Mouse (Mus musculus) myocyte (in vitro differentiated cells): ENCODE data around the gene Rars. TPM values are rescaled to one million over a fixed set of nuclear protein-coding genes. Genes with fewer than 3 reads are reported as not detected.

Experiments
- H3K27me3 ChIP-seq: one replicate; pipeline ENCODE4 v1.6.1; 2011; ENCODE audit not compliant: control insufficient read depth, insufficient read depth, insufficient read length
- H3K36me3 ChIP-seq: one replicate; pipeline ENCODE4 v1.6.1; 2011; ENCODE audit not compliant: control insufficient read depth, insufficient read depth
- H3K4me2 ChIP-seq: one replicate; pipeline ENCODE4 v1.6.1; 2011; ENCODE audit warnings: low read depth, control low read depth
- H3K4me3 ChIP-seq: one replicate; pipeline ENCODE4 v1.5.1; 2011; ENCODE audit warnings: mild to moderate bottlenecking, control low read depth, moderate library complexity
- H3K79me2 ChIP-seq: one replicate; pipeline ENCODE4 v1.6.1; 2011; ENCODE audit not compliant: control insufficient read depth, insufficient read depth
- H3ac ChIP-seq: one replicate; pipeline ENCODE4 v1.6.1; 2011; ENCODE audit not compliant: control insufficient read depth, insufficient read length
- CEBPB ChIP-seq: IDR thresholded peaks from 2 replicates; pipeline ENCODE4 v1.6.1; 2011; ENCODE audit warnings: mild to moderate bottlenecking, moderate library complexity; ENCODE audit not compliant: poor library complexity, insufficient read depth, severe bottlenecking
- E2F4 ChIP-seq: IDR thresholded peaks from one replicate; pipeline ENCODE4 v1.6.1; 2011; ENCODE audit warnings: mild to moderate bottlenecking, control low read depth, moderate library complexity; ENCODE audit not compliant: insufficient read depth
- MAX ChIP-seq: IDR thresholded peaks from one replicate; pipeline ENCODE4 v1.6.1; 2011; ENCODE audit warnings: low read depth, mild to moderate bottlenecking, control low read depth
- MYOD1 ChIP-seq, 3 experiments: IDR thresholded peaks; one replicate each; pipeline ENCODE4 v1.6.1; 2011; ENCODE audit warnings: control low read depth in 2 of 3, low read depth in 2 of 3, mild to moderate bottlenecking in 2 of 3, moderate library complexity in 1 of 3; ENCODE audit not compliant: insufficient read length in 2 of 3, control insufficient read depth in 1 of 3
- MYOG ChIP-seq, 3 experiments: IDR thresholded peaks; one replicate each; pipeline ENCODE4 v1.6.1; 2011; ENCODE audit warnings: control low read depth in 2 of 3, low read depth in 2 of 3, mild to moderate bottlenecking in 2 of 3; ENCODE audit not compliant: insufficient read length in 2 of 3, control insufficient read depth in 1 of 3, insufficient read depth in 1 of 3
- POLR2A ChIP-seq: IDR thresholded peaks from one replicate; pipeline ENCODE4 v1.6.1; 2011; ENCODE audit warnings: low read depth, mild to moderate bottlenecking, control low read depth, moderate library complexity; ENCODE audit not compliant: insufficient read length
- POLR2AphosphoS2 ChIP-seq: IDR thresholded peaks from one replicate; pipeline ENCODE4 v1.6.1; 2011; ENCODE audit warnings: low read depth, control low read depth; ENCODE audit not compliant: insufficient read length
- REST ChIP-seq: IDR thresholded peaks from one replicate; pipeline ENCODE4 v1.6.1; 2011; ENCODE audit warnings: mild to moderate bottlenecking, control low read depth, moderate library complexity; ENCODE audit not compliant: insufficient read depth, insufficient read length
- SRF ChIP-seq: IDR thresholded peaks from one replicate; pipeline ENCODE4 v1.6.1; 2011; ENCODE audit warnings: low read depth; ENCODE audit not compliant: control insufficient read depth, insufficient read length
- TCF12 ChIP-seq: IDR thresholded peaks from one replicate; pipeline ENCODE4 v1.6.1; 2011; ENCODE audit warnings: mild to moderate bottlenecking, control low read depth; ENCODE audit not compliant: poor library complexity, insufficient read depth, severe bottlenecking
- TCF3 ChIP-seq: IDR thresholded peaks from one replicate; pipeline ENCODE4 v1.6.1; 2011; ENCODE audit warnings: low read depth, control low read depth; ENCODE audit not compliant: insufficient read length
- USF1 ChIP-seq: IDR thresholded peaks from one replicate; pipeline ENCODE4 v1.6.1; 2011; ENCODE audit warnings: low read depth, mild to moderate bottlenecking, control low read depth, moderate library complexity
- polyA plus RNA-seq: library from polyadenylated mRNA; unstranded; fragments of >200 nt; fragmentation: generic; extraction: Trizol; gene quantifications from one replicate; pipeline ENCODE4 v1.2.1, GENCODE M21; 2012; ENCODE audit warnings: missing spikeins

Rars gene
- polyA plus RNA-seq, 1 experiment = 112 TPM

DNA sequence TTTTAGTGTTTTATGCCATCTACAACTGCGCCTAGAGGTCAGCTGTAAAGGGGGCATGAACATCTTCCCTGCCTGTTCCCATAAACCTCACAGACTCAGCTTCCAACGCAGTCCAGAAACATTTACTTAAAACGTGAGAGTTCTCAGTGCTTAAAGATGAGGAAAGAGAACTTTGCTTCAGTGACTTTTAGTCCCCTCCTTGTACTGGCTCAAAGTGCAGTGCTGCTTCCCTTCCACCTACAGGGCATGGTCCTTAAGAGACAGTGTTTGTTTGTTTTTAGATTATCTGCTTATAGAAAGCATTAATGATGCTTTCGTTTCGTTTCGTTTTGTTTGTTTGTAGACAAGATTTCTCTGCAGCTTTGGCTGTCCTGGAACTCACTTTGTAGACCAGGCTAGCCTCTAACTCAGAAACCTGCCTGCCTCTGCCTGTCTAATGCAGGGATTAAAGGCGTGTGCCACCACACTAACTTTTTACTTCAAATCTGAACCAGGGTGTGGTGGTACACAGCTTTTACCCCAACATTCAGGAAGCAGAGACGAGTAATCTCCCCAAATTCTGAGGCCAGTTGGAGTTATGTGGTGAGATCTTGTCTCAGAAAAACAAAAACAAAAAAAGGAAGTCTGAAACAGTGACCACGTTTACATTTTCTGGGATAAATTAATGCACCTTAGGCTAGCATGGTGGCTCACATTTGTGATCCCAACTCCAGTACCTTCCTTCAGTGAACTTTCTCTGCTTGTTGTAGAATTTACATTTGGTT is 63.4 kb downstream of the Rars start:
- Histone ChIP-seq H3K79me2 (peaks cover 62% of the 10 kb centered on the region), H3K4me3 (peak overlapping the region; percentile 83), H3K27me3 (no peaks in the 10 kb centered on the region), H3ac (no peak overlapping the region), H3K36me3 (peaks cover 7% of the 10 kb centered on the region), H3K4me2 (peak overlapping the region; percentile 68)
- TF ChIP-seq SRF (no peak), MYOG (IDR thresholded peaks at IDR 0.05; ENCODE audit: control insufficient read depth in 1 of 3, insufficient read depth in 1 of 3, insufficient read length in 2 of 3, low read depth in 2 of 3) (no peak), E2F4 (no peak)

DNA sequence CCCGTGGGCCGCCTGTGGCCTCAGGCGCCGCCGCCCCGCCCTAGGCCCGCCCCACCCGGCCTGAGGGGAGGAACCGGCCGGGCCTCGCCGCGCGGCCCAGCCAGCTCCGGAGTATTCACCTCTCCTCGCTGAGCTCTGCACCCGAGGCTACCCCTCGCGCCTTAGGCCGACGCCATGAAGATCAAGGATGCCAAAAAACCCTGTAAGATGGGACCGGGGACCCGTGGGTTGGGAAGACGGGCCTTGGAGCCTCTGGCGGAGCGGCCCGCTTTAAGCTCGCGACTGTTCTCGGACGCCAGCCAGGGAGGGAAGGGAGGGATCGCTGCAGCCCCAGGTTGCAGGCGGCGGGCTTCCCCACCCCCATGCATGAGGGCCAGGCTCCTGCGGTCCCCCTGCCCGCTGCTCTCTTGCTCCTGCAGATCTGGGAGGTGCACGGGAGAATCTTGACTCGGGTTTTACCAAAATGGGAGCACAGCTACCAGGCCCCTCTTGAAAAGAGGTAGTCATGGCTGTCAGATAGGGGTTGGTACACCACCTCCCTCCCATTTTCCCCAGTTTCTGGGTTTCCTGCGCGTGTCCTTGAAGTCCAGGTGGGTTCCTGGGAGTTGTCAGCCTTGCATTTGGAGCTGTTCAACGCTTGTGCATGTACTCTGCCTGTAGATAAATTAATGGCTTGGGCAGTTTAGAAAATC is 64.4 kb downstream of the Rars start:
- Histone ChIP-seq H3K36me3 (peaks cover 5% of the 10 kb centered on the region), H3ac (peak overlapping the region; percentile 59)

DNA sequence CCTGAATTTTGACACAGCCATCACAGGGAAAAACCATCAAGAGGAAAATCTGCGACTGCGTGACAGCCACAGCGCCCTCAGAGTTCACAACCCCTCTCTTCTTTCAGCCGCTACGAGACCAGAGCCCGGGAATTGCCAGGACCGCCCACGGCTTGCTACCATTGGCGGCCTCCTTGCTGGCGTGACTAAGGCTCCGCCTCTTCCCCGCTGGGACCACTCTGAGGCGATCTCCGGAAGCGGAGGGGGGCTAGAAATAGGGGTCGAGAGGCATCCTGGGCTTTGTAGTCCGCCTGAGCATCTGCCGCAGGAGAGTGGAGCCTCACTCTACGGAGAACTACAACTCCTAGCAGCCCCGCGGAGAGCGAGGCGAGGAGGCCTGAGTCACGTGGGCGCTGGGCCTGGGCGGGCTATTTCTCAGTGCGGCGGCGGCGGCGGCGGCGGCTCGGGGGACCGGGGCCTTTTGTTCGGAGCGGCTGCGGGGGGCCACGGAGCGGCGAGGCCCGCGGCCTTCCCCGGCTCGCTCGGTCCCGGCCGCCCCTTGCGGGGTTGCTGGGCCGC is 65.0 kb downstream of the Rars start, which contains the start of gene Pank3:
Gene Pank3 (plus strand): TSS at position 297 of the 558 bp plus-strand sequence.
- Histone ChIP-seq H3K4me3 (peak within 1 kb of the TSS; percentile 83), H3ac (peak within 1 kb of the TSS; percentile 59), H3K79me2 (peaks cover 45% of the 10 kb centered on the region), H3K4me2 (peak within 1 kb of the TSS; percentile 75), H3K27me3 (no peaks in the 10 kb centered on the region), H3K36me3 (peaks cover 5% of the 10 kb centered on the region)
- TF ChIP-seq POLR2AphosphoS2 (no peak), MAX (no peak), E2F4 (peak; percentile 8), TCF3 (no peak), REST (no peak), MYOG (IDR thresholded peaks at IDR 0.05; ENCODE audit: control insufficient read depth in 1 of 3, insufficient read depth in 1 of 3, insufficient read length in 2 of 3, low read depth in 2 of 3) (no peak), USF1 (peak; percentile 92), MYOD1 (IDR thresholded peaks at IDR 0.05; ENCODE audit: control insufficient read depth in 1 of 3, insufficient read length in 2 of 3, low read depth in 2 of 3) (no peak), CEBPB (no peak), TCF12 (no peak), SRF (no peak), POLR2A (peak; percentile 57)

More for the DNA sequence above, 64.4 kb downstream of the Rars start:
- peak; percentile 59 for TF ChIP-seq POLR2AphosphoS2
- TF ChIP-seq TCF12 = no peak
- no peak for TF ChIP-seq REST
- no peak for TF ChIP-seq MYOD1 (IDR thresholded peaks at IDR 0.05; ENCODE audit: control insufficient read depth in 1 of 3, insufficient read length in 2 of 3, low read depth in 2 of 3)
- peak; percentile 71 for TF ChIP-seq POLR2A
- Histone ChIP-seq H3K27me3 (no peaks in the 10 kb centered on the region), H3K4me2 (peak overlapping the region; percentile 68), H3K79me2 (peaks cover 52% of the 10 kb centered on the region), H3K4me3 (peak overlapping the region; percentile 83)

DNA sequence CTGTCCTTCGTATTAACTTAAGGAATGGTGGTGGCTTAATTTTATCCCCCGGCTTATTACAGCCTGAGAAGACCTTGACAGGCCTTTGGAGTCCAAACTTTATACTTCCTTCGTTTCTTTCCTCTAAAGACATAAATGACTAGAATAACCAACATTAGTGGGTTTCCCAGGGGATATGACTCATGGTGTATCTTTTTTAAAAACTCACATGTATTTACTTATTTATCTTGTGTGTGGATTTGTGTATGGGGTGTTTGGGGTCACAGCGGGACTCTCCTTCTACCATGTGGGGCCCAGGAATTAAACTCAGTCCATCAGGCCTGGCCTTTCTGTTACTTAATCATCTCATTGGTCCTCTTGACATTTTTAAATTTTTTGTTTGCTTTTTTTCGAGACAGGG is 67.5 kb downstream of the Rars start:
- Histone ChIP-seq H3K36me3 (no peaks in the 10 kb centered on the region), H3K4me2 (no peak overlapping the region), H3K27me3 (no peaks in the 10 kb centered on the region), H3K4me3 (no peak overlapping the region), H3ac (no peak overlapping the region), H3K79me2 (peaks cover 21% of the 10 kb centered on the region)
- TF ChIP-seq MYOG (IDR thresholded peaks at IDR 0.05; ENCODE audit: control insufficient read depth in 1 of 3, insufficient read depth in 1 of 3, insufficient read length in 2 of 3, low read depth in 2 of 3) = no peak
- no peak for TF ChIP-seq TCF12
- TF ChIP-seq E2F4 = no peak
- no peak for TF ChIP-seq USF1
- no peak for TF ChIP-seq MAX

DNA sequence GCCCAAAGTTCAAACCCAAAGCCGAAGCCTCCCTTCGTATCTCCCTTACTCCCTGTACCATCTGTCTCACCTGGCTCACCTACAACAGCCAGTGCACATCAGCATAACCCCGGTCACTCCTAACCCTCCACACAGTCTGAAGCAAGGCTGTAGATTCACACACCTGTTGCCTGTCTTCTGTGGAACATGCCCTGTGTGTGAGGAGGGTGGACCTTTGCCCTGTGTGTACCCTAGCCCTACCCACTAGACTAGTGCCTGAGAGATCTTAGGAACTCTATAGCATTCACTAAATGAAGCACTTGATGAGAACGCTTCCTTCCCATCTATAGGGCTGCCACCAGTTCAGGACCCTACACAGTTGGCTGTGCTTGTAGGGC is 73.7 kb downstream of the Rars start:
- H3K4me2 ChIP-seq = no peak overlapping the region
- H3K27me3 ChIP-seq = peaks cover 5% of the 10 kb centered on the region
- H3K36me3 ChIP-seq = no peaks in the 10 kb centered on the region
- TF ChIP-seq USF1 (no peak), E2F4 (no peak), MYOD1 (IDR thresholded peaks at IDR 0.05; ENCODE audit: control insufficient read depth in 1 of 3, insufficient read length in 2 of 3, low read depth in 2 of 3) (no peak), SRF (no peak), TCF12 (no peak), POLR2A (no peak), MAX (no peak), CEBPB (no peak), POLR2AphosphoS2 (no peak), TCF3 (no peak), MYOG (IDR thresholded peaks at IDR 0.05; ENCODE audit: control insufficient read depth in 1 of 3, insufficient read depth in 1 of 3, insufficient read length in 2 of 3, low read depth in 2 of 3) (no peak), REST (no peak)
- H3K79me2 ChIP-seq = no peaks in the 10 kb centered on the region
- no peak overlapping the region for H3ac ChIP-seq
- no peak overlapping the region for H3K4me3 ChIP-seq
